Mouse (Mus musculus): Measurements from ENCODE around the gene Batf2. TPM values are rescaled to one million over a fixed set of nuclear protein-coding genes. Genes with fewer than 3 reads are reported as not detected.

Gene Batf2
- polyA plus RNA-seq, 1 experiment from 2014 or later = not detected

Other genes with a start within 250 kb of the Batf2 start
- gene Tigd3, start 246.8 kb upstream of the Batf2 start, polyA plus RNA-seq (2014; fragmentation: Nextera tagmentation; extraction: Ambion mirVana) = 1.5 and 2.6 TPM in 2 replicates
- gene Dpf2, start 228.0 kb upstream of the Batf2 start, polyA plus RNA-seq (2014; fragmentation: Nextera tagmentation; extraction: Ambion mirVana) = 105 and 119 TPM in 2 replicates
- 6.3 and 7.6 TPM in 2 replicates for gene Cdc42ep2, start 216.2 kb upstream of the Batf2 start, polyA plus RNA-seq (2014; fragmentation: Nextera tagmentation; extraction: Ambion mirVana)
- 58.9 and 59.2 TPM in 2 replicates for gene Pola2, start 176.8 kb upstream of the Batf2 start, polyA plus RNA-seq (2014; fragmentation: Nextera tagmentation; extraction: Ambion mirVana)
- gene Slc22a20, start 154.8 kb upstream of the Batf2 start, polyA plus RNA-seq (2014; fragmentation: Nextera tagmentation; extraction: Ambion mirVana) = not detected in 2 replicates
- 7.7 and 8.5 TPM in 2 replicates for gene Capn1, start 125.1 kb upstream of the Batf2 start, polyA plus RNA-seq (2014; fragmentation: Nextera tagmentation; extraction: Ambion mirVana)
- gene Syvn1, start 94.4 kb upstream of the Batf2 start, polyA plus RNA-seq (2014; fragmentation: Nextera tagmentation; extraction: Ambion mirVana) = 19.5 and 22.1 TPM in 2 replicates
- gene Mrpl49, start 83.2 kb upstream of the Batf2 start, polyA plus RNA-seq (2014; fragmentation: Nextera tagmentation; extraction: Ambion mirVana) = 70.7 and 75.3 TPM in 2 replicates
- gene Fau, start 83.1 kb upstream of the Batf2 start, polyA plus RNA-seq (2014; fragmentation: Nextera tagmentation; extraction: Ambion mirVana) = 586 and 633 TPM in 2 replicates
- gene Znhit2, start 79.8 kb upstream of the Batf2 start, polyA plus RNA-seq (2014; fragmentation: Nextera tagmentation; extraction: Ambion mirVana) = 27.1 and 27.5 TPM in 2 replicates
- 10.1 and 11.9 TPM in 2 replicates for gene Tm7sf2, start 72.6 kb upstream of the Batf2 start, polyA plus RNA-seq (2014; fragmentation: Nextera tagmentation; extraction: Ambion mirVana)
- gene Vps51, start 63.8 kb upstream of the Batf2 start, polyA plus RNA-seq (2014; fragmentation: Nextera tagmentation; extraction: Ambion mirVana) = 38.9 and 43.7 TPM in 2 replicates
- not detected in 2 replicates for gene Tmem262, start 61.0 kb upstream of the Batf2 start, polyA plus RNA-seq (2014; fragmentation: Nextera tagmentation; extraction: Ambion mirVana)
- gene Gm28374, start 58.7 kb upstream of the Batf2 start, polyA plus RNA-seq (2014; fragmentation: Nextera tagmentation; extraction: Ambion mirVana) = 0.36 TPM in 1 of 2 replicates, not detected in the other
- 51.2 and 56.2 TPM in 2 replicates for gene Zfpl1, start 56.0 kb upstream of the Batf2 start, polyA plus RNA-seq (2014; fragmentation: Nextera tagmentation; extraction: Ambion mirVana)
- gene Cdca5, start 56.0 kb upstream of the Batf2 start, polyA plus RNA-seq (2014; fragmentation: Nextera tagmentation; extraction: Ambion mirVana) = 31.1 and 33.4 TPM in 2 replicates
- gene AC131692.1, start 46.6 kb upstream of the Batf2 start, polyA plus RNA-seq (2014; fragmentation: Nextera tagmentation; extraction: Ambion mirVana) = 0.48 and 1.0 TPM in 2 replicates
- 0.23 and 0.40 TPM in 2 replicates for gene Naaladl1, start 35.2 kb upstream of the Batf2 start, polyA plus RNA-seq (2014; fragmentation: Nextera tagmentation; extraction: Ambion mirVana)
- 38.1 and 41.0 TPM in 2 replicates for gene Sac3d1, start 22.3 kb upstream of the Batf2 start, polyA plus RNA-seq (2014; fragmentation: Nextera tagmentation; extraction: Ambion mirVana)
- 22.6 and 25.5 TPM in 2 replicates for gene Snx15, start 12.7 kb upstream of the Batf2 start, polyA plus RNA-seq (2014; fragmentation: Nextera tagmentation; extraction: Ambion mirVana)
- gene Arl2, start 565 bp downstream of the Batf2 start, polyA plus RNA-seq (2014; fragmentation: Nextera tagmentation; extraction: Ambion mirVana) = 61.8 and 73.8 TPM in 2 replicates
- not detected in 2 replicates for gene Majin, start 43.4 kb downstream of the Batf2 start, polyA plus RNA-seq (2014; fragmentation: Nextera tagmentation; extraction: Ambion mirVana)
- 0.29 TPM in 1 of 2 replicates, not detected in the other for gene Gpha2, start 85.4 kb downstream of the Batf2 start, polyA plus RNA-seq (2014; fragmentation: Nextera tagmentation; extraction: Ambion mirVana)
- gene Ppp2r5b, start 94.9 kb downstream of the Batf2 start, polyA plus RNA-seq (2014; fragmentation: Nextera tagmentation; extraction: Ambion mirVana) = 22.2 and 27.7 TPM in 2 replicates
- 6.1 and 8.4 TPM in 2 replicates for gene Atg2a, start 100.7 kb downstream of the Batf2 start, polyA plus RNA-seq (2014; fragmentation: Nextera tagmentation; extraction: Ambion mirVana)
- gene Ehd1, start 135.7 kb downstream of the Batf2 start, polyA plus RNA-seq (2014; fragmentation: Nextera tagmentation; extraction: Ambion mirVana) = 70.0 and 82.8 TPM in 2 replicates
- 0.44 and 0.74 TPM in 2 replicates for gene Cdc42bpg, start 165.5 kb downstream of the Batf2 start, polyA plus RNA-seq (2014; fragmentation: Nextera tagmentation; extraction: Ambion mirVana)
- 31.8 and 35.1 TPM in 2 replicates for gene Men1, start 194.0 kb downstream of the Batf2 start, polyA plus RNA-seq (2014; fragmentation: Nextera tagmentation; extraction: Ambion mirVana)
- gene Map4k2, start 200.2 kb downstream of the Batf2 start, polyA plus RNA-seq (2014; fragmentation: Nextera tagmentation; extraction: Ambion mirVana) = 9.6 and 10.1 TPM in 2 replicates
- gene Sf1, start 222.7 kb downstream of the Batf2 start, polyA plus RNA-seq (2014; fragmentation: Nextera tagmentation; extraction: Ambion mirVana) = 106 and 124 TPM in 2 replicates
- 149 and 178 TPM in 2 replicates for gene Pygm, start 243.4 kb downstream of the Batf2 start, polyA plus RNA-seq (2014; fragmentation: Nextera tagmentation; extraction: Ambion mirVana)

Measured in heart, embryonic 11.5 days (tissue).